Mouse (Mus musculus): ENCODE data around the gene Egfl6. TPM values are rescaled to one million over a fixed set of nuclear protein-coding genes. Genes with fewer than 3 reads are reported as not detected.

Egfl6 gene
- polyA plus RNA-seq (2015; fragmentation: Nextera tagmentation; extraction: Ambion mirVana): 4.8 and 5.3 TPM in 2 replicates

DNA sequence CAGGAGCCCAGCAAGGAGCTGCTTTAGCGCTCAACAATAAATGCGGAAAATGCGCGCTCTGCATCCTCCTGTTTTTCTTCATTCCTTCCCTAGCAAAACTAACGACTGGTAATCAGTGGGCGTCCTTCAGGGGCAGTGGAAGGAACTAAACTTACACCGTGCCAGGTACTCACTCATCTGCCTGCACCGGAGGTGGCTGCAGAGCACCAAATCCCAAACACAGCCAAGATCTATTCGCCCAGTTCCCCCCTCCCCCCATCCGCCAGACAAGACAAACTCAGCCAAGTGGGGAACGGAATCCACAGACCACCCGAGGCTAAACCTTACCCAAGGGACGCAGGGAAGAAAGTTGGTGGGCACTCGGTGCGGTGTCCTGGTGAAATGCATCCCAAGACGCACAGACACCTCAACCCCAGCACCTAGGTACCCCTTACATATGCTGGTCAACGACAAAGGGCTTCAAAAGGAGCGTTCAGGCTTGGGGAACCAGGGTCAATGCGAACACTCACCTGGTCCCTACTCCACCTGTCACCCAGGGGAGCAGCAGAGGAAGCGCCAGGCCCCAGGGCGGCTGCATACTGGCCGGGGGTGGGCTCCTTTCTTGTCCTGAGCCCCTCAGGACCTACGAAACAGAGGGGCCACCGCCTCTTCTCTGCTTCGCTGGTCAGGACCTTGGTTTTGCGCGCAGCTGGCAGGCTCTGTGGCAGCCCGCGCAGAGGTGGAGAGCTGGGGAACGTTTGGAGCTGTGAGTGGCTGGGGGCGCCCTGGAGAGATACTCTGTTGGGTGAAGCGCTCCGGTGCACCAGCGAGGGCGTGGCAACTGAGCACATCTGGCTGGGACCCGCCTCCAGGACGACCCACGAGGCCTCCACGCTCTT, at the start of gene Egfl6:
Gene Egfl6, minus strand, starts transcription at position 774 of the 878 bp plus-strand sequence.
- Histone ChIP-seq H3K27me3 (replicated peaks; ENCODE audit: control insufficient read depth, insufficient read depth, low read length) (peaks cover 5% of the 10 kb centered on the region), H3K36me3 (ENCODE audit: control insufficient read depth, insufficient read depth, low read length) (no peaks in the 10 kb centered on the region), H3K4me1 (ENCODE audit: control insufficient read depth, insufficient read depth, low read depth, low read length) (no peaks in the 10 kb centered on the region), H3K9ac (ENCODE audit: low read depth, low read length) (peak within 1 kb of the TSS; percentile 60), H3K27ac (ENCODE audit: low read depth, low read length) (no peak within 1 kb of the TSS), H3K9me3 (ENCODE audit: control insufficient read depth, low read length) (no peaks in the 10 kb centered on the region), H3K4me3 (ENCODE audit: low read length) (peak within 1 kb of the TSS; percentile 46), H3K4me2 (ENCODE audit: low read length) (peak within 1 kb of the TSS; percentile 83)
- ATAC-seq: peak; percentile 76
- WGBS: 18% methylated on average over 33 of the region's 39 CpGs

DNA sequence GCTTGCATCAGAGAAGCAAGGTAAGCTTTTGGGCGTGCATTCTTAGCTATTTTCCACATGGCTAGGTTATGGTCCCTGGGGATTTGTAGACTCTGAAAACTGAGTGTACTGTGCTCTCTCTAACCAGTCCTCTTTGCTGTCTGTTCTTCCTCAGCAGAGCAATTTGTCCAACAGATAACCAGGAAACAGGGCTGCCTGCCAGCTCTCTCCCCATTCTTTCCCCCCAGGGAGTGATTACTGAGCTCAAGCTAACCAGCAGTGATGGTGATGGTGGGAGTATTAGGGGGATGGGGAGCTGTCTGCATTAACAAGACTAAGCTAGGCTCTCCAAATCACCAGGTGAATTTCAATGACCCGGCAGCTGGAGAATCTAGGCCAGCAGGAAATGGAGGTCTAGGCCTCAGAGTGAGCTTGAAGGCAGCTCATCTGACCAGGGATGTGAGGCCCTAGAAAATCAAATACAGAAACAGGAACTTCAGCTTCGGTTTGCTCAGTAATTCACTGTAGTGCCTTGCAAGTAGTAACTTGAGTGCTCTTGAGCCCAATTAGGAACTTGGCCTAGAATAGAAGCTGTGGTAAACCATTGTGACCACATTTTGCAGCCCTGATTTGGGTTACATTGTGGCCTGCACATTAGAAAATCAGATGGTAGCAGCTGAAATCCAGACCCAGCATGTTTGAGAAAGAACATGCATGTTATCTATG, 41.5 kb upstream of the Egfl6 start:
- no peak overlapping the region for H3K4me2 ChIP-seq (ENCODE audit: low read length)
- H3K27ac ChIP-seq (ENCODE audit: low read depth, low read length): no peak overlapping the region
- no peak overlapping the region for H3K9ac ChIP-seq (ENCODE audit: low read depth, low read length)
- H3K36me3 ChIP-seq (ENCODE audit: control insufficient read depth, insufficient read depth, low read length): no peaks in the 10 kb centered on the region
- no peak for ATAC-seq
- H3K4me1 ChIP-seq (ENCODE audit: control insufficient read depth, insufficient read depth, low read depth, low read length): no peaks in the 10 kb centered on the region
- H3K4me3 ChIP-seq (ENCODE audit: low read length): no peak overlapping the region
- no peaks in the 10 kb centered on the region for H3K9me3 ChIP-seq (ENCODE audit: control insufficient read depth, low read length)
- no peaks in the 10 kb centered on the region for H3K27me3 ChIP-seq (replicated peaks; ENCODE audit: control insufficient read depth, insufficient read depth, low read length)
- WGBS: 71% methylated on average over 3 of the region's 3 CpGs

DNA sequence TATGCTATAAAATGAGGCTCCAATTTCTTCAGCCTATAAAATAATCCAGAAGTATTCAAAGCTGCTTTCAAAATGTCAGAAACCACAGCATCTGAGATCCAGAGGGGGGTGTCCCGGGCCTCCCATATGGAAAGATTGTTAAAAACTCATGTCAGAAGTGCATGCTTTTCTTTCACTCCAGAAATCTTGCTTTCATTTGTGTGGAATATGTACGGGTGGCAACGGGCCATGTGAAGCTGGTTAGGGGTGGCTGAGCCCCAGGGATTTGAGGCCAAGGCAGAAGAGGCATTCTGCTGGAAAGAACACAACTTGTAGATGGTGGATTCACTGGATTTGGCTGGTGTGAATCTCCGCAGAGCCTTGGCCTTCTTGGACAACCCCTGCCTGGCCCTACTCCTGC, 40.7 kb upstream of the Egfl6 start:
- peaks cover 3% of the 10 kb centered on the region; the same call in 1 of the 2 replicates for H3K27me3 ChIP-seq (replicated peaks; ENCODE audit: control insufficient read depth, insufficient read depth, low read length)
- no peak overlapping the region for H3K4me2 ChIP-seq (ENCODE audit: low read length)
- H3K27ac ChIP-seq (ENCODE audit: low read depth, low read length): no peak overlapping the region
- H3K9me3 ChIP-seq (ENCODE audit: control insufficient read depth, low read length): no peaks in the 10 kb centered on the region
- H3K36me3 ChIP-seq (ENCODE audit: control insufficient read depth, insufficient read depth, low read length): no peaks in the 10 kb centered on the region
- 81% methylated on average over 4 of the region's 4 CpGs for WGBS
- H3K4me1 ChIP-seq (ENCODE audit: control insufficient read depth, insufficient read depth, low read depth, low read length): no peaks in the 10 kb centered on the region
- H3K9ac ChIP-seq (ENCODE audit: low read depth, low read length): no peak overlapping the region
- no peak for ATAC-seq
- H3K4me3 ChIP-seq (ENCODE audit: low read length): no peak overlapping the region

DNA sequence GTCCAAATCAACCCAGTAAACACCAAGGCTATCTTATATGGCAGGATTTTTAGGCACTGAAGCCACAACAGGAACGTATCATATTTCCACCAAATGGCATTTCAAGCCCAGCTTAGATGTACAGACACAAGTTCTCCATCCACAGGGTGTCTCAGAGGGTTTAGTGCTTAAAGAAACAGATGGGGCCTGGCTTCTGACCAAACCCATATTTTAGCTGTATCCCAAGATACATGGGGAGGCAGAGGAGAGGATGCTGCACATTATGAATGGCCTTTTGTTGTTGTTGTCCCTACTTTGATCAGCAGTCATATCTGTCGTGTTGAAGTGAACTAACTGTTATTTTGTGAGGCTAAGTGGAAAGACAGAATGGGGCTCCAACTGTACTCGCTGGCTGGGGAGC, 37.7 kb upstream of the Egfl6 start:
- peak; percentile 30; the same call in 1 of the 2 replicates for ATAC-seq

DNA sequence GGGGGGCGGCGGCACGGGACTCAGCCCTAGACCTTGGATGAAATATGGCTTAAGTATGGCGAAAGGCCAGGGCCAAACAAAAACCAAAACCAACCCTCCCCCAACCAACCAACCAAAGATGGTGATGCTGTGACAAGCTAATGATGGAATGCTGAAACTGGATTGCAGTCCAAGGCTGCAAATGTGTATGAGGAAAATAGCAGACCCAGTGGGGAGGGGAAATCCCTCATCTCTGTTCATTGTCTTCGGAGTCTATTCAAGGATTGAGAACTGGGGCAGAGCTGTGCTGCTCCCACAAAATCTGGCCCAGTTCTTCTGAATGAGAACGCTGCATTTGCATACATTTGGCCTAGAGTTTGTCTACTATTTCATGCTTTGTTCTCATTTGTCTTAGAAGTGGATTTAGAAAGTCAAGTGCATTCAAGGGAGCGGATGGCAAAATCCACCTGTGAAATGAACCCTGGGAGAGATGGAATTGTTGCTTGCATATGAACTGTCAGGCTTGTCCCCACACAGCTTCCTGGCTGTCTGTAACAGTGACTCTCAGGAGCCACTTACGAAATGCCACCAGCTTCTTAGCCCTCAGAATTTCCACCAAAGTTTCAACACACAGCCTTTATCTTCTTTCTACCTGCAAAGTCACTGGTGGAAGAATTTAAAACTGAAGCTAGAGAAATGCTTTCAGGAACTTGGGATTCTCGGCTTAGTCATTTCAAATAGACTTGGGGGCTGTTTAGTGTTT, 36.2 kb upstream of the Egfl6 start:
- no peaks in the 10 kb centered on the region for H3K36me3 ChIP-seq (ENCODE audit: control insufficient read depth, insufficient read depth, low read length)
- peaks cover 3% of the 10 kb centered on the region; the same call in 1 of the 2 replicates for H3K27me3 ChIP-seq (replicated peaks; ENCODE audit: control insufficient read depth, insufficient read depth, low read length)
- H3K9ac ChIP-seq (ENCODE audit: low read depth, low read length): no peak overlapping the region
- no peak overlapping the region for H3K4me2 ChIP-seq (ENCODE audit: low read length)
- H3K4me1 ChIP-seq (ENCODE audit: control insufficient read depth, insufficient read depth, low read depth, low read length): no peaks in the 10 kb centered on the region
- ATAC-seq: 0 out of 2 replicates have a peak, but pooled peaks have one; percentile 34
- 54% methylated on average over 9 of the region's 9 CpGs for WGBS
- H3K4me3 ChIP-seq (ENCODE audit: low read length): no peak overlapping the region
- H3K9me3 ChIP-seq (ENCODE audit: control insufficient read depth, low read length): no peaks in the 10 kb centered on the region
- H3K27ac ChIP-seq (ENCODE audit: low read depth, low read length): no peak overlapping the region

More for the DNA sequence above, 37.7 kb upstream of the Egfl6 start:
- H3K27ac ChIP-seq (ENCODE audit: low read depth, low read length): no peak overlapping the region
- H3K4me2 ChIP-seq (ENCODE audit: low read length): no peak overlapping the region
- no peak overlapping the region for H3K9ac ChIP-seq (ENCODE audit: low read depth, low read length)
- H3K27me3 ChIP-seq (replicated peaks; ENCODE audit: control insufficient read depth, insufficient read depth, low read length): peaks cover 3% of the 10 kb centered on the region; the same call in 1 of the 2 replicates
- 54% methylated on average over 3 of the region's 3 CpGs for WGBS
- no peak overlapping the region for H3K4me3 ChIP-seq (ENCODE audit: low read length)
- H3K4me1 ChIP-seq (ENCODE audit: control insufficient read depth, insufficient read depth, low read depth, low read length): no peaks in the 10 kb centered on the region
- no peaks in the 10 kb centered on the region for H3K9me3 ChIP-seq (ENCODE audit: control insufficient read depth, low read length)
- H3K36me3 ChIP-seq (ENCODE audit: control insufficient read depth, insufficient read depth, low read length): no peaks in the 10 kb centered on the region

DNA sequence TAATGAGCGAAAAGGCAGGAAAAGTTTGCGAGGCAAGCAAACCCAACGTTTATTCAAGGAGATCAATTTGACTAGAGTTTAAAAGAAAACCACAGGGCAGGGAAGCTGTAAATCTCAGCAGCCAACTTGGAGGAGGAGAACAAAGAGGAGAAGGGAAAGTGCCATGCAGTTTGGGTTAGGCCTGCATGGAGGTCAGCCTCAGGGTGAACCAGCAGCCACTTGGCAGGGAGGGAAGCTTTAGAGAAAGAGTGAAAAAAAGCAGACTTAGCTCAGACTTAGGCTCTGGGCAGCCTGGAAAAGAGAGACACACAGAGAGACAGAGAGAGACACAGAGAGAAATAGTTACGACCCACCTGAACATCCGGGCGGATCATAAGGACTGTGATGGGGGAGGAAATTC, 35.4 kb upstream of the Egfl6 start:
- H3K27ac ChIP-seq (ENCODE audit: low read depth, low read length): no peak overlapping the region
- 68% methylated on average over 6 of the region's 6 CpGs for WGBS
- no peak for ATAC-seq

DNA sequence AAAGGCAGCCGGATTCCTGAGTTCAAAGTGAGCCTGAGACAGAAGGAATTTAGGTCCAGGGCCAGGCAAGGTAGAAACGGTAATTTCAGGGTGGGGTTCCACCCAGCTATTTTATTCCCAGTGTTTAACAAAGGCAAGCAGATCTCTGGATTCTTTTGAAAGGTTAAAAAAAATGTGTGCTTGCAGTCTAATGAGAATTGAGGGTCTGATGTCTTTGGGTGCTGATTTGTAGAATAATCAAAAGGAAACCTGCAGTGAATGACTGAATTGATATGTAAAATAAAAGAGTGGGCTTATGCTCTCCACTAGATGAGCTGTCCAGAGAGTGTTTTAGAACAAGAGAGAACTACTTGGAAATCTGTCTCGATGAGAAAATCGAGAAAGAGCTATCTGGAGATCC, 33.6 kb upstream of the Egfl6 start:
- Histone ChIP-seq H3K4me2 (ENCODE audit: low read length) (no peak overlapping the region), H3K27ac (ENCODE audit: low read depth, low read length) (no peak overlapping the region), H3K36me3 (ENCODE audit: control insufficient read depth, insufficient read depth, low read length) (no peaks in the 10 kb centered on the region), H3K4me1 (ENCODE audit: control insufficient read depth, insufficient read depth, low read depth, low read length) (no peaks in the 10 kb centered on the region), H3K4me3 (ENCODE audit: low read length) (no peak overlapping the region), H3K9me3 (ENCODE audit: control insufficient read depth, low read length) (no peaks in the 10 kb centered on the region), H3K9ac (ENCODE audit: low read depth, low read length) (no peak overlapping the region), H3K27me3 (replicated peaks; ENCODE audit: control insufficient read depth, insufficient read depth, low read length) (peaks cover 3% of the 10 kb centered on the region; the same call in 1 of the 2 replicates)
- WGBS: 79% methylated on average over 4 of the region's 4 CpGs
- ATAC-seq: no peak

More for the DNA sequence above, 35.4 kb upstream of the Egfl6 start:
- Histone ChIP-seq H3K36me3 (ENCODE audit: control insufficient read depth, insufficient read depth, low read length) (no peaks in the 10 kb centered on the region), H3K4me1 (ENCODE audit: control insufficient read depth, insufficient read depth, low read depth, low read length) (no peaks in the 10 kb centered on the region), H3K4me3 (ENCODE audit: low read length) (no peak overlapping the region), H3K27me3 (replicated peaks; ENCODE audit: control insufficient read depth, insufficient read depth, low read length) (peaks cover 3% of the 10 kb centered on the region; the same call in 1 of the 2 replicates), H3K4me2 (ENCODE audit: low read length) (no peak overlapping the region), H3K9me3 (ENCODE audit: control insufficient read depth, low read length) (no peaks in the 10 kb centered on the region), H3K9ac (ENCODE audit: low read depth, low read length) (no peak overlapping the region)

DNA sequence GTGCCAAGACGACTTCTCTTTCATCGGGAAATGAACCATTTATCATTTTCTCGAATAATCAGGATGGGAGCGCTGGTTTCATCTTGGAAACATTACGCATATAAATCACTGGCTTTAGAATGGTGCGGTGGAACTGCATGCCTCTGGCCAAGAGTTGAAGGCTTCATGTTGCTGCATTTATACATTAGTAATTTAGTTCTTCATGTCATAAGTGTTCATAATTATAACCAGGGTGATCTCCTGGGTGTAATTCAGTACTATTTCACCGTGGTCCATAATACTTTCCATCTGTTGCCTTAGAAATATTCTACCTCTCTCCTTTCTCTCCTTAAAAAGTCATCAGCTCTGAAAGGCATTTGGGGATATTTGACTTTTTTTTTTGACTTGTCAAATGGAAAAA, 29.7 kb upstream of the Egfl6 start:
- Histone ChIP-seq H3K9me3 (ENCODE audit: control insufficient read depth, low read length) (no peaks in the 10 kb centered on the region), H3K36me3 (ENCODE audit: control insufficient read depth, insufficient read depth, low read length) (no peaks in the 10 kb centered on the region), H3K9ac (ENCODE audit: low read depth, low read length) (no peak overlapping the region), H3K4me2 (ENCODE audit: low read length) (no peak overlapping the region), H3K27me3 (replicated peaks; ENCODE audit: control insufficient read depth, insufficient read depth, low read length) (no peaks in the 10 kb centered on the region), H3K4me3 (ENCODE audit: low read length) (no peak overlapping the region), H3K27ac (ENCODE audit: low read depth, low read length) (no peak overlapping the region), H3K4me1 (ENCODE audit: control insufficient read depth, insufficient read depth, low read depth, low read length) (no peaks in the 10 kb centered on the region)
- 59% methylated on average over 7 of the region's 7 CpGs for whole genome bisulfite sequencing
- ATAC-seq: no peak

Measured in hindbrain, embryonic 16.5 days (tissue).